Mouse (Mus musculus) intestine, embryonic 14.5 days (tissue): Measurements from ENCODE around the gene Tmem91. TPM values are rescaled to one million over a fixed set of nuclear protein-coding genes. Genes with fewer than 3 reads are reported as not detected.

ENCODE experiments used
- ATAC-seq: fragments of 200-750 bp; cut with Nextera tagmentation; replicated peaks from 2 replicates; pipeline ENCODE4 v1.8.0; 2017; ENCODE audit warnings: low read depth, moderate number of reproducible peaks, moderate TSS enrichment, moderate library complexity; ENCODE audit not compliant: low FRiP score, low TSS enrichment
- DNase-seq: peaks from one replicate; pipeline ENCODE4 v3.0.0-alpha.2; 2018; ENCODE audit warnings: low spot score
- H3K27ac ChIP-seq: fragments of 300-500 bp; sonication (generic); 2 replicates; pipeline ENCODE4 v1.5.1; 2014; ENCODE audit warnings: low read depth, mild to moderate bottlenecking, control low read depth
- H3K27me3 ChIP-seq: fragments of 300-500 bp; sonication (generic); replicated peaks from 2 replicates; pipeline ENCODE4 v1.6.1; 2014; ENCODE audit warnings: low read length, control low read depth; ENCODE audit not compliant: control insufficient read depth, insufficient read depth
- H3K36me3 ChIP-seq: fragments of 300-500 bp; sonication (generic); 2 replicates; pipeline ENCODE4 v1.6.1; 2014; ENCODE audit warnings: low read length, control low read depth; ENCODE audit not compliant: control insufficient read depth, insufficient read depth
- H3K4me1 ChIP-seq: fragments of 300-500 bp; sonication (generic); replicated peaks from 2 replicates; pipeline ENCODE4 v1.6.1; 2014; ENCODE audit warnings: low read length, control low read depth, mixed read lengths; ENCODE audit not compliant: control insufficient read depth, insufficient read depth
- H3K4me2 ChIP-seq: fragments of 300-500 bp; sonication (generic); 2 replicates; pipeline ENCODE4 v1.6.1; 2014; ENCODE audit warnings: low read length
- H3K4me3 ChIP-seq: fragments of 300-500 bp; sonication (generic); 2 replicates; pipeline ENCODE4 v1.5.1; 2014; ENCODE audit warnings: low read depth, low read length, control low read depth, mixed read lengths
- H3K9ac ChIP-seq: fragments of 300-500 bp; sonication (generic); 2 replicates; pipeline ENCODE4 v1.6.1; 2014; ENCODE audit warnings: mild to moderate bottlenecking, low read length
- H3K9me3 ChIP-seq: fragments of 300-500 bp; sonication (generic); 2 replicates; pipeline ENCODE4 v1.6.1; 2016; ENCODE audit warnings: low read length, control low read depth; ENCODE audit not compliant: control insufficient read depth
- WGBS: fragments of 180-500 bp; shearing (Covaris S2); extraction: QIAGEN DNeasy Blood & Tissue Kit; methylation state at CpG from one replicate; pipeline ENCODE4 v1.1.7; 2014; 5-methylcytosine and 5-hydroxymethylcytosine counted together
- polyA plus RNA-seq: library from polyadenylated mRNA; unstranded; fragments of >200 nt; fragmentation: Nextera tagmentation; extraction: Ambion mirVana; gene quantifications from 2 replicates; pipeline ENCODE4 v1.2.1, GENCODE M21; 2014

The Tmem91 gene
- polyA plus RNA-seq, 1 experiment from 2014 or later: 2.2 TPM

DNA sequence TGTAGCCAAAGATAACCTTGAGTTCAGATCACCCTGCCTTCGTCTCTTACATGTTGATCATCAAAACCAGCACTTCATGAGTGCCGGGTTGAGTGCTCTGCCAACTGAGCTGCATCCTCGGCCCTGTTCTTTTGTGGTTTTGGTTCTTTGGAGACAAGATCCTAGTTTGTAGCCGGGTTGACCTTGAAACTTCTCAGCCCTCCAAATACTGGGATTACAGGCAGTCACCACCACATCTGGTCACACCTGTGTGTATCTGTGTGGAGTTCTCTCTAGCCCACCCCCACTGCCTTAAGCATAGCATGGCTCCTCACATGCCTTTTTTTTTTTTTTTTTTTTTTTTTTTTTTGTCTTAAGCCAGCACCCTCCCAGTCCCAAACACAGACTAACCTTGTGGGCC is 4.9 kb downstream of the Tmem91 start:
- Histone ChIP-seq H3K4me3 (no peak overlapping the region), H3K9ac (no peak overlapping the region), H3K4me1 (0 out of 2 replicates have a peak, but pooled peaks cover 6% of the 10 kb centered on the region), H3K36me3 (peaks cover 33% of the 10 kb centered on the region), H3K27me3 (peaks cover 18% of the 10 kb centered on the region), H3K9me3 (no peaks in the 10 kb centered on the region), H3K27ac (no peak overlapping the region), H3K4me2 (no peak overlapping the region)
- DNase-seq (no peak), ATAC-seq (no peak)
- WGBS: 91% methylated on average over 4 of the region's 4 CpGs

- WGBS: 79% methylated on average over 9 of the region's 9 CpGs
- H3K4me3 ChIP-seq: no peak overlapping the region
- no peak for DNase-seq
- no peak overlapping the region for H3K27ac ChIP-seq
- no peak overlapping the region for H3K9ac ChIP-seq
- ATAC-seq: no peak
- no peaks in the 10 kb centered on the region for H3K9me3 ChIP-seq
- H3K36me3 ChIP-seq: peaks cover 36% of the 10 kb centered on the region
- no peak overlapping the region for H3K4me2 ChIP-seq
- H3K27me3 ChIP-seq: peaks cover 13% of the 10 kb centered on the region
- 0 out of 2 replicates have a peak, but pooled peaks cover 2% of the 10 kb centered on the region for H3K4me1 ChIP-seq
Observed at GRCm38 (mm10) chr7:25669631-25670030, 5.3 kb downstream of the Tmem91 start.

GRCm38 (mm10) chr7:25669158-25669557 is 5.8 kb downstream of the Tmem91 start:
- Histone ChIP-seq H3K4me1 (no peaks in the 10 kb centered on the region), H3K4me3 (no peak overlapping the region), H3K9me3 (no peaks in the 10 kb centered on the region), H3K9ac (no peak overlapping the region), H3K36me3 (peaks cover 38% of the 10 kb centered on the region), H3K27ac (no peak overlapping the region), H3K4me2 (no peak overlapping the region), H3K27me3 (peaks cover 8% of the 10 kb centered on the region)
- ATAC-seq (no peak), DNase-seq (no peak)
- 92% methylated on average over 10 of the region's 10 CpGs for WGBS

DNA sequence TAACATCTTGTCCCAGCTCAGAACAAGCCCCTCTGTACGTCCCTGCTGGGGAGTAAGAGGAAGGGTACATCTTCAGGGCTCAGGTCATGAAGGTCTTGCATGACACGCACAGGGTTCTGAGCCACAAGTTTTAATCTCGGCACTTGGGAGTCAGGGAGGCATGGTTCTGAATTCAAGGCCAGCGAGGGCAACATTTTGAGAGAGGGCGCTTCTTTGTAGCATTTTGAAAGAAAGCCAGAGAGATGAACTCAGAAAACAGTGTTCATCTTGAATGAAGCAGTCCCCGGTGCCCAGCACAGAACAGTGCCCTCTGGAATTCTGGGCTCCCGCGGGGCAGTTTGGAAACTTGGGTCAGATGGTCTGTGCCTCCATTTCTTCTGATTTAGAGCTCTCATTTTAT is 8.6 kb downstream of the Tmem91 start:
- H3K4me1 ChIP-seq: no peaks in the 10 kb centered on the region

GRCm38 (mm10) chr7:25658657-25659472 is 16.1 kb downstream of the Tmem91 start, which contains the start of the genes Bckdha and Exosc5:
TSS of gene Bckdha (minus strand) at chr7:25658981.
TSS of gene Exosc5 (plus strand) at chr7:25659164.
- H3K9ac ChIP-seq: peak within 1 kb of the TSS; percentile 74
- peaks cover 15% of the 10 kb centered on the region; the same call in 1 of the 2 replicates for H3K36me3 ChIP-seq
- peak within 1 kb of the TSS; percentile 76 for H3K27ac ChIP-seq
- peak within 1 kb of the TSS; percentile 85 for H3K4me2 ChIP-seq
- H3K4me3 ChIP-seq: peak within 1 kb of the TSS; percentile 81
- under 1% methylated on average over 50 of the region's 50 CpGs for WGBS
- H3K27me3 ChIP-seq: no peaks in the 10 kb centered on the region
- DNase-seq (peak; percentile 96), ATAC-seq (peak; percentile 98)
- peaks cover 8% of the 10 kb centered on the region; the same call in 1 of the 2 replicates for H3K4me1 ChIP-seq
- no peaks in the 10 kb centered on the region for H3K9me3 ChIP-seq

More for the DNA sequence above, 8.6 kb downstream of the Tmem91 start:
- no peaks in the 10 kb centered on the region for H3K9me3 ChIP-seq
- DNase-seq (no peak), ATAC-seq (no peak)
- peaks cover 49% of the 10 kb centered on the region for H3K36me3 ChIP-seq
- no peak overlapping the region for H3K9ac ChIP-seq
- H3K27me3 ChIP-seq: no peaks in the 10 kb centered on the region
- H3K27ac ChIP-seq: no peak overlapping the region
- WGBS: 91% methylated on average over 8 of the region's 8 CpGs
- no peak overlapping the region for H3K4me3 ChIP-seq
- no peak overlapping the region for H3K4me2 ChIP-seq

GRCm38 (mm10) chr7:25657785-25658184 is 17.2 kb downstream of the Tmem91 start:
- H3K36me3 ChIP-seq: peaks cover 10% of the 10 kb centered on the region; the same call in 1 of the 2 replicates
- peak overlapping the region; percentile 74 for H3K9ac ChIP-seq
- DNase-seq (no peak), ATAC-seq (no peak)
- H3K4me1 ChIP-seq: peaks cover 8% of the 10 kb centered on the region; the same call in 1 of the 2 replicates
- no peak overlapping the region for H3K27ac ChIP-seq
- 38% methylated on average over 10 of the region's 10 CpGs for WGBS
- peak overlapping the region; percentile 81 for H3K4me3 ChIP-seq
- no peaks in the 10 kb centered on the region for H3K27me3 ChIP-seq
- H3K4me2 ChIP-seq: peak overlapping the region; percentile 85
- H3K9me3 ChIP-seq: no peaks in the 10 kb centered on the region

DNA sequence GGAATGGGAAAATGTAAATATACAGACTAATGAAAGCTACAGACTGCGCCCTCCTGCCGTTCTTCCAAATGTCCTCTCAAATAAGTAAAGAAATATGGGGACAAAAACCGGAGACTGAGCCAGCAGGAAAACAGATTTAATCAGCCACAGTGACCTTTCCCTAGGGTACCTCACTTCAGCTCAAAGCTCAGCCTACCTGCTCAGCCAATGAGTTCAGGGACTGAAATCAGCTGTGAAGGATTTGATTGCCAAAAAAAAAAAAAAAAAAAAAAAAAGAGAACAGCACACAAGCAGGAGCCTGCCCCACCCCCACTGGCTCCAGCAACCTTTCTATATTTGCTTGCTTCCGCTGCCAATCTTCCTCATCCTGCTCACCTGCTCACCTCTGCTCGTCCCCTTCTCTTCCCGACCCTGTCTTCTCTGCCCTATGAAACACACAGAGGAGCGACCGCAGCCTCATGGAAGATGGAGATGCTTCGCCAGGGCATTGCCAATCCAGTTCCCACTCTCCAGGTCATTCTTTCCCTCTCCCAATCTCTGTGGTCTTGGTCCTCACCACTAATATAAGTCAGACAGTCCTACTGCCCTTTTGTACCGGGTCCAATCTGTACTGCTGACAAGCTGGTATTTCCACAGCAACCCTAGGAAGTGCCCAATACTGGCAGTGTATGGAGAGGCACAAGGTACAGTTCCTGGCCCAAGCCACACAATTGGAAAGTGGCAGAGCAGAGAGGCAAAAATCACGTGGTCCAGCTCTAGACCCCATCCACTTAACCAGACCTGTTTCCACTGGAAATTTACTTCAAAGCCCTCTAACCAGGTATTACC is 19.2 kb downstream of the Tmem91 start:
- ATAC-seq (no peak), DNase-seq (no peak)
- Histone ChIP-seq H3K9ac (no peak overlapping the region), H3K9me3 (no peaks in the 10 kb centered on the region), H3K36me3 (no peaks in the 10 kb centered on the region), H3K4me1 (peaks cover 8% of the 10 kb centered on the region; the same call in 1 of the 2 replicates), H3K27ac (no peak overlapping the region), H3K4me2 (no peak overlapping the region), H3K27me3 (no peaks in the 10 kb centered on the region), H3K4me3 (no peak overlapping the region)
- 74% methylated on average over 11 of the region's 11 CpGs for WGBS

DNA sequence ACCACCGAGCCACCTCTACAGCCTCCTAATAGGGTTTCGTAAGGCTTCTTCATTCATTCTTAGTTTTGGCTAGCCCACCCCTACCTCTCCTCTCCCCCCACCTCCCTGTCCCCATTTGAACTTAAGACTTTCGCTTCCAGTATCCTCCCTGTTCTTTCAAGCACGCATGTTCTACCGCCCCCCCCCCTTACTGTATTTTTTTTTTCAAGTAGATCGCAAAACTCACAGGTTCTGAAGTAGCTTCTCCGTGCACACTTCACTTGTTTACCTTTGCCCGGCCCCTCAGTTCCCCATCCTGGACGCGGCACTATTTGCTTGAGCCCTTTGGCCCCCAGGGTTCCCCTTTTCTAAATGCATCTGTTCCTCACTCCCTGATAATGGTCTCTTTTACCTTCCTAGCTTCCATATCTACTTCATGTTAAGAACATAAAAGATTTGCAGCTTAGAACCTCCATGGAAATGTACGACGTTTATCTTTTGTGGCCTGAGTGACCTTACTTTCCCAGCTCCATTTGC is 22.7 kb downstream of the Tmem91 start:
- H3K27me3 ChIP-seq: no peaks in the 10 kb centered on the region
- H3K27ac ChIP-seq: no peak overlapping the region
- no peaks in the 10 kb centered on the region for H3K36me3 ChIP-seq
- DNase-seq (no peak), ATAC-seq (no peak)
- no peaks in the 10 kb centered on the region for H3K9me3 ChIP-seq
- WGBS: 81% methylated on average over 12 of the region's 12 CpGs
- no peak overlapping the region for H3K9ac ChIP-seq
- H3K4me3 ChIP-seq: no peak overlapping the region
- peaks cover 2% of the 10 kb centered on the region; the same call in 1 of the 2 replicates for H3K4me1 ChIP-seq
- H3K4me2 ChIP-seq: no peak overlapping the region
